Mouse (Mus musculus) splenic B cell, adult 2 months (primary cell): ENCODE data around the gene Teddm2.

Experiments used
- DNase-seq: peaks from one replicate; pipeline ENCODE4 v3.0.0-alpha.2; 2011; ENCODE audit warnings: low read depth, low spot score
- H3K27me3 ChIP-seq: 2 replicates; pipeline ENCODE4 v1.6.1; 2012; ENCODE audit warnings: mild to moderate bottlenecking, low read length, moderate library complexity, mixed read lengths; ENCODE audit not compliant: control insufficient read depth, poor library complexity, insufficient read depth, severe bottlenecking
- H3K36me3 ChIP-seq: 2 replicates; pipeline ENCODE4 v1.6.1; 2012; ENCODE audit warnings: mild to moderate bottlenecking, low read length, moderate library complexity, mixed read lengths; ENCODE audit not compliant: control insufficient read depth, poor library complexity, insufficient read depth, severe bottlenecking

The Teddm2 gene

GRCm38 (mm10) chr1:153820216-153820615, 79.8 kb downstream of the Teddm2 start:
- H3K27me3 ChIP-seq, result no peaks in the 10 kb centered on the region
- DNase-seq, result no peak
- no peaks in the 10 kb centered on the region for H3K36me3 ChIP-seq

GRCm38 (mm10) chr1:153814278-153814677, 85.8 kb downstream of the Teddm2 start:
- no peaks in the 10 kb centered on the region for H3K27me3 ChIP-seq
- no peaks in the 10 kb centered on the region for H3K36me3 ChIP-seq
- DNase-seq, result no peak

GRCm38 (mm10) chr1:153807390-153807993, 92.5 kb downstream of the Teddm2 start:
- DNase-seq, result peak; percentile 64
- H3K27me3 ChIP-seq, result no peaks in the 10 kb centered on the region; the same call in 1 of the 2 replicates
- no peaks in the 10 kb centered on the region for H3K36me3 ChIP-seq

GRCm38 (mm10) chr1:153803530-153803929, 96.5 kb downstream of the Teddm2 start:
- Histone ChIP-seq H3K27me3 (no peaks in the 10 kb centered on the region; the same call in 1 of the 2 replicates), H3K36me3 (no peaks in the 10 kb centered on the region)
- DNase-seq, result peak; percentile 75

- Histone ChIP-seq H3K36me3 (no peaks in the 10 kb centered on the region), H3K27me3 (no peaks in the 10 kb centered on the region; the same call in 1 of the 2 replicates)
- DNase-seq, result no peak
Measured at GRCm38 (mm10) chr1:153802691-153803090, 97.3 kb downstream of the Teddm2 start.
